Mouse (Mus musculus) stomach, embryonic 16.5 days (tissue): ENCODE data around the gene Hsf2. TPM values are rescaled to one million over a fixed set of nuclear protein-coding genes. Genes with fewer than 3 reads are reported as not detected.
"Not testable (repeated sequence)": the region's sequence is repeated elsewhere in the genome, so short reads cannot be mapped to it uniquely, and the experiment has no call there.

ENCODE experiments used
- ATAC-seq: fragments of 200-750 bp; cut with Nextera tagmentation; 2 replicates; pipeline ENCODE4 v1.8.0; 2017; ENCODE audit warnings: moderate number of reproducible peaks, moderate TSS enrichment; ENCODE audit not compliant: insufficient read depth, low FRiP score
- H3K27ac ChIP-seq: fragments of 300-500 bp; sonication (generic); 2 replicates; pipeline ENCODE4 v1.5.1; 2014; ENCODE audit warnings: low read length
- H3K27me3 ChIP-seq: fragments of 300-500 bp; sonication (generic); 2 replicates; pipeline ENCODE4 v1.6.1; 2014; ENCODE audit warnings: low read length, control low read depth, mixed read lengths; ENCODE audit not compliant: control insufficient read depth, insufficient read depth
- H3K36me3 ChIP-seq: fragments of 300-500 bp; sonication (generic); 2 replicates; pipeline ENCODE4 v1.6.1; 2014; ENCODE audit warnings: low read length; ENCODE audit not compliant: control insufficient read depth, insufficient read depth
- H3K4me1 ChIP-seq: fragments of 300-500 bp; sonication (generic); 2 replicates; pipeline ENCODE4 v1.6.1; 2014; ENCODE audit warnings: low read length, control low read depth, mixed read lengths; ENCODE audit not compliant: control insufficient read depth, insufficient read depth
- H3K4me2 ChIP-seq: fragments of 300-500 bp; sonication (generic); 2 replicates; pipeline ENCODE4 v1.6.1; 2014; ENCODE audit warnings: low read depth, low read length, mixed read lengths
- H3K4me3 ChIP-seq: fragments of 300-500 bp; sonication (generic); replicated peaks from 2 replicates; pipeline ENCODE4 v1.5.1; 2014; ENCODE audit warnings: mild to moderate bottlenecking, low read length
- H3K9ac ChIP-seq: fragments of 300-500 bp; sonication (generic); 2 replicates; pipeline ENCODE4 v1.6.1; 2014; ENCODE audit warnings: low read length
- H3K9me3 ChIP-seq: fragments of 300-500 bp; sonication (generic); replicated peaks from 2 replicates; pipeline ENCODE4 v1.6.1; 2016; ENCODE audit warnings: low read length, control low read depth; ENCODE audit not compliant: control insufficient read depth
- WGBS: fragments of 180-500 bp; shearing (Covaris S2); extraction: QIAGEN DNeasy Blood & Tissue Kit; methylation state at CpG from one replicate; pipeline ENCODE4 v1.1.7; 2014; 5-methylcytosine and 5-hydroxymethylcytosine counted together
- polyA plus RNA-seq: library from polyadenylated mRNA; unstranded; fragments of >200 nt; fragmentation: Nextera tagmentation; extraction: Ambion mirVana; gene quantifications from 2 replicates; pipeline ENCODE4 v1.2.1, GENCODE M21; 2015

Hsf2 gene
- polyA plus RNA-seq, 1 experiment from 2014 or later: 21.8 TPM

GRCm38 (mm10) chr10:57515278-57515677 lies 29.1 kb downstream of the Hsf2 start:
- no peaks in the 10 kb centered on the region for H3K9me3 ChIP-seq
- no peak overlapping the region for H3K9ac ChIP-seq
- no peak overlapping the region for H3K4me2 ChIP-seq
- H3K27me3 ChIP-seq: no peaks in the 10 kb centered on the region
- no peaks in the 10 kb centered on the region for H3K4me1 ChIP-seq
- no peak overlapping the region for H3K4me3 ChIP-seq
- peaks cover 25% of the 10 kb centered on the region for H3K36me3 ChIP-seq
- no peak overlapping the region for H3K27ac ChIP-seq
- WGBS: 75% methylated on average over 1 of the region's 1 CpGs
- ATAC-seq: no peak

- 94% methylated on average over 5 of the region's 5 CpGs for WGBS
Observed at GRCm38 (mm10) chr10:57526469-57526868, 40.3 kb downstream of the Hsf2 start.

GRCm38 (mm10) chr10:57531076-57531475 lies 44.9 kb downstream of the Hsf2 start:
- Histone ChIP-seq H3K9ac (no peak overlapping the region), H3K4me2 (peak overlapping the region; percentile 73), H3K27ac (no peak overlapping the region), H3K4me3 (peak overlapping the region; percentile 93), H3K4me1 (peaks cover 7% of the 10 kb centered on the region; the same call in 1 of the 2 replicates), H3K9me3 (no peaks in the 10 kb centered on the region), H3K36me3 (no peaks in the 10 kb centered on the region), H3K27me3 (no peaks in the 10 kb centered on the region)
- 64% methylated on average over 2 of the region's 2 CpGs for WGBS
- no peak for ATAC-seq

More at GRCm38 (mm10) chr10:57526469-57526868, 40.3 kb downstream of the Hsf2 start:
- no peak overlapping the region for H3K4me3 ChIP-seq
- peaks cover 7% of the 10 kb centered on the region; the same call in 1 of the 2 replicates for H3K4me1 ChIP-seq
- no peak for ATAC-seq
- peaks cover 25% of the 10 kb centered on the region for H3K36me3 ChIP-seq
- no peak overlapping the region for H3K9ac ChIP-seq
- H3K4me2 ChIP-seq: no peak overlapping the region
- H3K27ac ChIP-seq: no peak overlapping the region
- H3K9me3 ChIP-seq: no peaks in the 10 kb centered on the region
- no peaks in the 10 kb centered on the region for H3K27me3 ChIP-seq

GRCm38 (mm10) chr10:57531616-57532217 lies 45.5 kb downstream of the Hsf2 start:
- WGBS: 2% methylated on average over 28 of the region's 28 CpGs
- H3K9ac ChIP-seq: peak overlapping the region; percentile 92
- peak overlapping the region; percentile 93 for H3K4me3 ChIP-seq

GRCm38 (mm10) chr10:57532218-57533101 lies 46.3 kb downstream of the Hsf2 start, which contains the start of gene Serinc1:
Gene Serinc1 (minus strand): TSS chr10:57532530.
- no peaks in the 10 kb centered on the region for H3K36me3 ChIP-seq
- H3K27ac ChIP-seq: peak within 1 kb of the TSS; percentile 93
- H3K9ac ChIP-seq: peak within 1 kb of the TSS; percentile 92
- WGBS: 14% methylated on average over 44 of the region's 49 CpGs
- H3K9me3 ChIP-seq: no peaks in the 10 kb centered on the region
- peak within 1 kb of the TSS; percentile 73 for H3K4me2 ChIP-seq
- ATAC-seq: peak; percentile 100
- H3K27me3 ChIP-seq: no peaks in the 10 kb centered on the region
- H3K4me3 ChIP-seq: peak within 1 kb of the TSS; percentile 93
- peaks cover 7% of the 10 kb centered on the region; the same call in 1 of the 2 replicates for H3K4me1 ChIP-seq

More at GRCm38 (mm10) chr10:57531616-57532217, 45.5 kb downstream of the Hsf2 start:
- Histone ChIP-seq H3K9me3 (no peaks in the 10 kb centered on the region), H3K4me1 (peaks cover 7% of the 10 kb centered on the region; the same call in 1 of the 2 replicates), H3K27me3 (no peaks in the 10 kb centered on the region), H3K27ac (peak overlapping the region; percentile 93), H3K4me2 (peak overlapping the region; percentile 73), H3K36me3 (no peaks in the 10 kb centered on the region)
- ATAC-seq: no peak

- not testable (repeated sequence) for H3K4me1 ChIP-seq, H3K9me3 ChIP-seq, H3K27ac ChIP-seq, H3K4me3 ChIP-seq, H3K36me3 ChIP-seq, H3K4me2 ChIP-seq, ATAC-seq, H3K9ac ChIP-seq, H3K27me3 ChIP-seq
- WGBS: 85% methylated on average over 9 of the region's 9 CpGs
Observed at GRCm38 (mm10) chr10:57543890-57544289, 57.7 kb downstream of the Hsf2 start.

GRCm38 (mm10) chr10:57549631-57550030 lies 63.4 kb downstream of the Hsf2 start:
- H3K9me3 ChIP-seq: no peaks in the 10 kb centered on the region
- WGBS: 79% methylated on average over 4 of the region's 4 CpGs

GRCm38 (mm10) chr10:57553719-57554118 lies 67.5 kb downstream of the Hsf2 start:
- no peak overlapping the region for H3K4me2 ChIP-seq
- H3K4me1 ChIP-seq: no peaks in the 10 kb centered on the region
- no peaks in the 10 kb centered on the region for H3K36me3 ChIP-seq
- H3K27me3 ChIP-seq: no peaks in the 10 kb centered on the region
- no peaks in the 10 kb centered on the region for H3K9me3 ChIP-seq
- no peak overlapping the region for H3K9ac ChIP-seq
- no peak overlapping the region for H3K27ac ChIP-seq
- no peak for ATAC-seq
- 77% methylated on average over 1 of the region's 1 CpGs for WGBS
- no peak overlapping the region for H3K4me3 ChIP-seq

More at GRCm38 (mm10) chr10:57549631-57550030, 63.4 kb downstream of the Hsf2 start:
- Histone ChIP-seq H3K4me2 (no peak overlapping the region), H3K9ac (no peak overlapping the region), H3K27ac (no peak overlapping the region), H3K4me1 (no peaks in the 10 kb centered on the region), H3K4me3 (no peak overlapping the region), H3K36me3 (no peaks in the 10 kb centered on the region), H3K27me3 (no peaks in the 10 kb centered on the region)
- ATAC-seq: no peak

- no peak overlapping the region for H3K4me2 ChIP-seq
- H3K27ac ChIP-seq: no peak overlapping the region
- no peaks in the 10 kb centered on the region for H3K9me3 ChIP-seq
- H3K36me3 ChIP-seq: no peaks in the 10 kb centered on the region
- H3K27me3 ChIP-seq: no peaks in the 10 kb centered on the region
- ATAC-seq: peak; percentile 77; the same call in 1 of the 2 replicates
- no peaks in the 10 kb centered on the region for H3K4me1 ChIP-seq
- H3K4me3 ChIP-seq: no peak overlapping the region
- WGBS: 46% methylated on average over 5 of the region's 5 CpGs
- H3K9ac ChIP-seq: no peak overlapping the region
Observed at GRCm38 (mm10) chr10:57557597-57557996, 71.4 kb downstream of the Hsf2 start.
